Mouse (Mus musculus) stomach, embryonic 16.5 days (tissue): ENCODE results near the gene Adora1. TPM values are rescaled to one million over a fixed set of nuclear protein-coding genes. Genes with fewer than 3 reads are reported as not detected.

ENCODE experiments used
- ATAC-seq: fragments of 200-750 bp; cut with Nextera tagmentation; 2 replicates; pipeline ENCODE4 v1.8.0; 2017; ENCODE audit warnings: moderate number of reproducible peaks, moderate TSS enrichment; ENCODE audit not compliant: insufficient read depth, low FRiP score
- H3K27ac ChIP-seq: fragments of 300-500 bp; sonication (generic); 2 replicates; pipeline ENCODE4 v1.5.1; 2014; ENCODE audit warnings: low read length
- H3K27me3 ChIP-seq: fragments of 300-500 bp; sonication (generic); 2 replicates; pipeline ENCODE4 v1.6.1; 2014; ENCODE audit warnings: low read length, control low read depth, mixed read lengths; ENCODE audit not compliant: control insufficient read depth, insufficient read depth
- H3K36me3 ChIP-seq: fragments of 300-500 bp; sonication (generic); 2 replicates; pipeline ENCODE4 v1.6.1; 2014; ENCODE audit warnings: low read length; ENCODE audit not compliant: control insufficient read depth, insufficient read depth
- H3K4me1 ChIP-seq: fragments of 300-500 bp; sonication (generic); 2 replicates; pipeline ENCODE4 v1.6.1; 2014; ENCODE audit warnings: low read length, control low read depth, mixed read lengths; ENCODE audit not compliant: control insufficient read depth, insufficient read depth
- H3K4me2 ChIP-seq: fragments of 300-500 bp; sonication (generic); 2 replicates; pipeline ENCODE4 v1.6.1; 2014; ENCODE audit warnings: low read depth, low read length, mixed read lengths
- H3K4me3 ChIP-seq: fragments of 300-500 bp; sonication (generic); replicated peaks from 2 replicates; pipeline ENCODE4 v1.5.1; 2014; ENCODE audit warnings: mild to moderate bottlenecking, low read length
- H3K9ac ChIP-seq: fragments of 300-500 bp; sonication (generic); 2 replicates; pipeline ENCODE4 v1.6.1; 2014; ENCODE audit warnings: low read length
- H3K9me3 ChIP-seq: fragments of 300-500 bp; sonication (generic); replicated peaks from 2 replicates; pipeline ENCODE4 v1.6.1; 2016; ENCODE audit warnings: low read length, control low read depth; ENCODE audit not compliant: control insufficient read depth
- WGBS: fragments of 180-500 bp; shearing (Covaris S2); extraction: QIAGEN DNeasy Blood & Tissue Kit; methylation state at CpG from one replicate; pipeline ENCODE4 v1.1.7; 2014; 5-methylcytosine and 5-hydroxymethylcytosine counted together
- polyA plus RNA-seq: library from polyadenylated mRNA; unstranded; fragments of >200 nt; fragmentation: Nextera tagmentation; extraction: Ambion mirVana; gene quantifications from 2 replicates; pipeline ENCODE4 v1.2.1, GENCODE M21; 2015

Adora1 gene
- polyA plus RNA-seq, 1 experiment from 2014 or later, result 15.3 TPM

- no peaks in the 10 kb centered on the region for H3K27me3 ChIP-seq
- no peak overlapping the region for H3K9ac ChIP-seq
- H3K4me3 ChIP-seq, result no peak overlapping the region
- no peak overlapping the region for H3K4me2 ChIP-seq
- ATAC-seq, result no peak
- no peaks in the 10 kb centered on the region for H3K36me3 ChIP-seq
- no peaks in the 10 kb centered on the region for H3K9me3 ChIP-seq
- H3K27ac ChIP-seq, result no peak overlapping the region
- WGBS, result 63% methylated on average over 21 of the region's 21 CpGs
- no peaks in the 10 kb centered on the region for H3K4me1 ChIP-seq
Observed at GRCm38 (mm10) chr1:134152626-134153590, 82.3 kb downstream of the Adora1 start.

- Histone ChIP-seq H3K4me1 (no peaks in the 10 kb centered on the region), H3K9me3 (no peaks in the 10 kb centered on the region), H3K4me3 (no peak overlapping the region), H3K27me3 (no peaks in the 10 kb centered on the region), H3K4me2 (no peak overlapping the region), H3K27ac (no peak overlapping the region), H3K36me3 (no peaks in the 10 kb centered on the region), H3K9ac (no peak overlapping the region)
- 32% methylated on average over 13 of the region's 13 CpGs for WGBS
- ATAC-seq, result peak; percentile 86
Observed at GRCm38 (mm10) chr1:134151655-134152412, 83.4 kb downstream of the Adora1 start.

DNA sequence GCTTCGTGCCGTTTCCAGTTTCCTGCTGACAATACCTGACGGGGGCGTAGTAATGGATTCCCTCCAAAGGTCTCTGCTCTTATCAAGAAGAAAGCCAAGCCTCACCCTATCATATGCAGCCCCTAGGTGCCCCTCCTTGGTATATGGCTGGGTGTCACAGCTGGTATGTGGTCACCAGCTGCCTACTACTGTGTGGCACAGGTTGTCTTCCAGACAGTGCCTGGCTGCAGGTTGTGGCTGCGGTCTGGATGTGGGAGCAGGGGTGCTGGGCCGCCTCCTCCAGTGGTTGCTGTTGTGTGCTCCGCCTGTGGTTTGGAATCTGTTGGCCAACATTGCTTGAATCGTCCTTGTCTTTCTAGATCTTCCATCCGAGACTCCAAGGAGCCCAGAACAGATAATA lies 84.5 kb downstream of the Adora1 start:
- no peaks in the 10 kb centered on the region for H3K9me3 ChIP-seq
- ATAC-seq, result no peak
- 88% methylated on average over 9 of the region's 9 CpGs for WGBS
- no peak overlapping the region for H3K27ac ChIP-seq
- H3K4me1 ChIP-seq, result no peaks in the 10 kb centered on the region
- no peak overlapping the region for H3K4me2 ChIP-seq
- no peaks in the 10 kb centered on the region for H3K27me3 ChIP-seq
- no peak overlapping the region for H3K4me3 ChIP-seq
- no peak overlapping the region for H3K9ac ChIP-seq
- H3K36me3 ChIP-seq, result no peaks in the 10 kb centered on the region

DNA sequence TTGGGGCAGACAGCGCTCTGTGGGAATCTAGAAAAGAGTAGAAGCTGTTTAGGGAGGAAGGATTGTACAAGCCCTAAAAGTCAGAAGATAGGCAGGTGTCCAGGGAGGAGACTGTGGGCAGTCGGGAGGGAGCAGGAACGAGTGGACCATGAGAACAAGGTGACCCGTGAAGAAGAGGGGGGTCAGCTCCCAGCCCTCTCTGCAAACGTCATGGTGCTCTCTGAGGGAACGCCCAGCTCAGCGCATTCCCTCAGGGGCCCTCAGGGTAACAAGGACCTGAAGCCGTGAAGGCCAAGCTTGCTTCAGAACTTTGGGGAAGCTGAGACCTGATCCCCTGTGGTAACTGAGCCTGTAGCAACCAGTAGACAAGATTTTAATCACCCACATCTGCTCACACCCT lies 85.2 kb downstream of the Adora1 start:
- no peaks in the 10 kb centered on the region for H3K27me3 ChIP-seq
- H3K36me3 ChIP-seq, result no peaks in the 10 kb centered on the region
- no peak overlapping the region for H3K9ac ChIP-seq
- no peak overlapping the region for H3K27ac ChIP-seq
- H3K4me2 ChIP-seq, result no peak overlapping the region
- no peak for ATAC-seq
- no peaks in the 10 kb centered on the region for H3K4me1 ChIP-seq
- 54% methylated on average over 8 of the region's 8 CpGs for WGBS
- no peak overlapping the region for H3K4me3 ChIP-seq
- no peaks in the 10 kb centered on the region for H3K9me3 ChIP-seq

Other genes with a start within 250 kb of the Adora1 start
- gene Fmod, start 198.2 kb downstream of the Adora1 start, polyA plus RNA-seq, result 12.3 and 13.1 TPM in 2 replicates
- gene Btg2, start 156.3 kb downstream of the Adora1 start, polyA plus RNA-seq, result 98.5 and 110 TPM in 2 replicates
- 4.8 and 8.4 TPM in 2 replicates for gene Chit1, start 124.2 kb downstream of the Adora1 start, polyA plus RNA-seq
- gene Chil1, start 53.3 kb downstream of the Adora1 start, polyA plus RNA-seq, result 3.6 and 4.9 TPM in 2 replicates
- gene Mybph, start 42.0 kb downstream of the Adora1 start, polyA plus RNA-seq, result 0.35 and 9.0 TPM in 2 replicates
- gene Myog, start 54.6 kb upstream of the Adora1 start, polyA plus RNA-seq, result 1.2 and 28.7 TPM in 2 replicates
- 6.8 and 6.9 TPM in 2 replicates for gene Ppfia4, start 97.5 kb upstream of the Adora1 start, polyA plus RNA-seq
- gene Tmem183a, start 126.5 kb upstream of the Adora1 start, polyA plus RNA-seq, result 93.7 and 104 TPM in 2 replicates
- gene 4933406M09Rik, start 150.5 kb upstream of the Adora1 start, polyA plus RNA-seq, result not detected in 2 replicates
- gene Cyb5r1, start 170.1 kb upstream of the Adora1 start, polyA plus RNA-seq, result 39.7 and 41.5 TPM in 2 replicates
- 88.7 and 97.7 TPM in 2 replicates for gene Adipor1, start 179.9 kb upstream of the Adora1 start, polyA plus RNA-seq
- 23.1 and 23.7 TPM in 2 replicates for gene Klhl12, start 220.1 kb upstream of the Adora1 start, polyA plus RNA-seq